Mouse (Mus musculus) midbrain, embryonic 11.5 days (tissue): ENCODE data around the gene Cep104. TPM values are rescaled to one million over a fixed set of nuclear protein-coding genes. Genes with fewer than 3 reads are reported as not detected.

Experiments used
- ATAC-seq: fragments of 200-750 bp; cut with Nextera tagmentation; 2 replicates; pipeline ENCODE4 v1.8.0; 2017; ENCODE audit warnings: moderate TSS enrichment, moderate library complexity; ENCODE audit not compliant: low FRiP score
- DNase-seq: peaks from one replicate; pipeline ENCODE4 v3.0.0; 2015; ENCODE audit warnings: low spot score; ENCODE audit errors: missing footprints
- H3K27ac ChIP-seq: fragments of 300-500 bp; sonication (generic); 2 replicates; pipeline ENCODE4 v1.5.1; 2014; ENCODE audit warnings: low read depth, low read length
- H3K27me3 ChIP-seq: fragments of 300-500 bp; sonication (generic); 2 replicates; pipeline ENCODE4 v1.6.1; 2014; ENCODE audit warnings: mild to moderate bottlenecking, low read length, moderate library complexity, mixed read lengths; ENCODE audit not compliant: control insufficient read depth, insufficient read depth
- H3K36me3 ChIP-seq: fragments of 300-500 bp; sonication (generic); 2 replicates; pipeline ENCODE4 v1.6.1; 2014; ENCODE audit warnings: mild to moderate bottlenecking, low read length, moderate library complexity, mixed read lengths; ENCODE audit not compliant: control insufficient read depth, insufficient read depth
- H3K4me1 ChIP-seq: fragments of 300-500 bp; sonication (generic); 2 replicates; pipeline ENCODE4 v1.6.1; 2014; ENCODE audit warnings: low read length; ENCODE audit not compliant: control insufficient read depth, insufficient read depth
- H3K4me2 ChIP-seq: fragments of 300-500 bp; sonication (generic); 2 replicates; pipeline ENCODE4 v1.6.1; 2014; ENCODE audit warnings: mild to moderate bottlenecking, moderate library complexity
- H3K4me3 ChIP-seq: fragments of 300-500 bp; sonication (generic); 2 replicates; pipeline ENCODE4 v1.5.1; 2014; ENCODE audit warnings: low read depth, low read length
- H3K9ac ChIP-seq: fragments of 300-500 bp; sonication (generic); 2 replicates; pipeline ENCODE4 v1.6.1; 2014; ENCODE audit warnings: low read length
- H3K9me3 ChIP-seq: fragments of 300-500 bp; sonication (generic); 2 replicates; pipeline ENCODE4 v1.6.1; 2016; ENCODE audit warnings: low read length; ENCODE audit not compliant: control insufficient read depth
- WGBS: fragments of 180-500 bp; shearing (Covaris S2); extraction: QIAGEN DNeasy Blood & Tissue Kit; methylation state at CpG from one replicate; pipeline ENCODE4 v1.1.7; 2014; 5-methylcytosine and 5-hydroxymethylcytosine counted together
- polyA plus RNA-seq: library from polyadenylated mRNA; unstranded; fragments of >200 nt; fragmentation: Nextera tagmentation; extraction: Ambion mirVana; gene quantifications from 2 replicates; pipeline ENCODE4 v1.2.1, GENCODE M21; 2014

The Cep104 gene
- 18.7 and 19.0 TPM in 2 replicates for polyA plus RNA-seq

DNA sequence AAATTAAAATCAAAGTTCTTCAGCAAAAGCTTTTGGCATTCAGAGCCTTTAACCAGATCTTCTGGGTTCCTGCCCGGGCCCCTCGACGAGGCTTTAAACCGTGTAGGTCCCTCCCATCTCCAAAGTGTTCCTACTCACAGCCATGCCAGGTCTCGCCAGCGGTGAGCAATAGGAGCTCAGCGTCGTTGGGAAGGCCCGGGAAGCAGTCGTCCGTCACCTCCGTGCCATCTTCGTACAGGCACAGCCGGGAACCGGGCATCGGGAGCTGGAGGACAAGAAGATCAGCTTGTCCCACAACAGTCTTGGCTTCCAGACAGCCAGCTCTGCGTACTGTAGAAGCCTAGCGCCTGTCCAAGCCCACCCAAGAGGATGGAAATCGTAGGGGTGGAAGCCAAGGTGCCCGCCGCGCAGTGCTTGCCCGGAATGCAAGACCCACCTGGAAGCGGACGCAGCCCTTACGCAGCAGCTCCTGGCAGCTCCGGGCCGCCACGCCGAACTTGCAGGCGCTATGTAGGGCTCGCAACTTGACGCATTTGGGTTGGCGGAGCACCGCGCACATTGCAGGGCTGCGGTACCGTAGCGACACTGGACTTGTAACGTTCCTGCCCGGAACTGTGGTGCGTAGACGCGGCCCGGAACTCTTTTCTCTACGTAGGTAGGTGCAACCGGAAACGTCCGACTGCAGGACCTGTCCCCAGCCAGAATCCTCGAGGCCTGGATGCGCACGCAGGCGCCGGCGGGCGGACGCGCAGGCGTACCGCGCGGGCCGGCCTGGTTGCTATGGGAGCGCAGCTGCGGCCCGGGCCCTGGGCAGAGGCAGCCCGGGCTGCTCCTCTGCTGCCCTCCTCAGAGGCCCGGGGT is at the start of gene Cep104, which contains the start of gene Dffb:
Cep104 (plus strand) TSS at position 764 of the 861 bp plus-strand sequence.
Dffb (minus strand) TSS at position 696 of the 861 bp plus-strand sequence.
- WGBS: 1% methylated on average over 68 of the region's 68 CpGs
- peak within 1 kb of the TSS; percentile 84 for H3K4me3 ChIP-seq
- peak within 1 kb of the TSS; percentile 97 for H3K4me2 ChIP-seq
- peak within 1 kb of the TSS; percentile 53; the same call in 1 of the 2 replicates for H3K27ac ChIP-seq
- peak; percentile 98 for ATAC-seq
- H3K27me3 ChIP-seq: no peaks in the 10 kb centered on the region
- no peaks in the 10 kb centered on the region; the same call in 1 of the 2 replicates for H3K36me3 ChIP-seq
- peak within 1 kb of the TSS; percentile 89 for H3K9ac ChIP-seq
- H3K9me3 ChIP-seq: no peaks in the 10 kb centered on the region
- peak; percentile 99 for DNase-seq
- peaks cover 11% of the 10 kb centered on the region for H3K4me1 ChIP-seq

DNA sequence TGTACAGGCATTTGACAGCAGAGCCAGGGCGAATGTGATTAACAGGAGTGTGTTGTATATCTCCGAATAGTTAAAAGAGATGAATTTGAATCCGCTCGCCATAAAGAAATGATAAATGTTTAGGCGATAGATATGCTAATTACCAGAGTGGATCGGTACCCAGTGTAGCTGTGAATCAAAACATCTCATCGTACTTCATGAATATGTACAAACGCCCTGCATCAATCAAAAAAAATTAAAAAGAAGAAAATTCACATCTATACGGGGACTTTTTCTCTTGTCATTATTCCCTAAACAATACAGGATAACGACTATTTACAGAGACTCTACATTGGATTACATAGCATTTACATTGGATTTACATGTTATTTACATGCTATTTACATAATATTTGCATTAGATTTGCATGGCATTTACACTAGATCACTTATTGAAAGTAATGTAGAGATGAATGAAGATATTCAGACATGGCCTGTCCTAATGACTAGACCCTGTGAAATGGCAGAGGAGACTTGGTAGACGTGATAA is 46.2 kb upstream of the Cep104 start:
- Histone ChIP-seq H3K4me2 (no peak overlapping the region), H3K4me3 (no peak overlapping the region), H3K9me3 (no peaks in the 10 kb centered on the region), H3K4me1 (no peaks in the 10 kb centered on the region), H3K27ac (no peak overlapping the region), H3K9ac (no peak overlapping the region), H3K36me3 (no peaks in the 10 kb centered on the region), H3K27me3 (no peaks in the 10 kb centered on the region)
- no peak for DNase-seq
- 76% methylated on average over 11 of the region's 11 CpGs for WGBS
- no peak for ATAC-seq

DNA sequence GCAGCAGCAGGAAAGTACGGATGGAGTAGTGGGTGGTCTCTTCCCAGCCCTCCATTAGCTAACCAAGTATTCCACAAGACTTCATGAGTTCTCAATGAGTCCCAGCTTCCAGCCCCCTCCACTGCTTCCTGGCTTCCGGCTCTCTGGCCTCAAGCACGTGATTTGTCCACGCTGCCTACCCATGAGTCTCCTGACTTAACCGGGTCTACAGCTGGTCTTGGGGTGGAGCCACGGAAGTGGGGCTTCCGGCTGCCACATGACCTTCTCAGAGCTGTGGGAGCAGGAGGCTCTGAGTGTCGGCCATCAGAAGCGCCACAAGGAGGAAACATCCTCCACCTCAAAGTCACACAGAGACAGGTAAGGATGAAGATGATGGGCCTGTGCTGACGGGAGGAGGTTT is 45.6 kb upstream of the Cep104 start:
- Histone ChIP-seq H3K27me3 (no peaks in the 10 kb centered on the region), H3K4me2 (no peak overlapping the region), H3K4me3 (no peak overlapping the region), H3K4me1 (no peaks in the 10 kb centered on the region), H3K9ac (no peak overlapping the region), H3K36me3 (no peaks in the 10 kb centered on the region), H3K9me3 (no peaks in the 10 kb centered on the region), H3K27ac (no peak overlapping the region)
- ATAC-seq: no peak
- 78% methylated on average over 10 of the region's 10 CpGs for WGBS
- no peak for DNase-seq

DNA sequence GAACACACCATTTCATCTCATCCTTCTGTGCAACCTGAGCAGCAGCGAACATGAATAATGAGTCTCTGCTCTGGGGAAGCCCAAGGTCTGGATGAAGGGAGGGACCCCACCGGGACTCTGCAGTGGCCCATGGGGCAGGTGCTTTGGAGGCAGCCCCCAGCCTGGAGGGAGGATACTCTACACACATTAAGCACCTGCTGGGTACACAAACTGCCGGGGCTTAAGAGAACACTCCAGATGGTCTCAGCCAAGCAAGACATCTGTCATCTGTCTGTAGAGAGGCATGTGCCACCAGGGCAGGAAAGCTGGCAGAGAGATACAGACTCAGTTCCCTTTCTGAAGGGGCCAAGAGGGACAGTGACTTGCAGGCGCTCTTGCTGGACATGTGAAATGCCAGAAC is 45.1 kb upstream of the Cep104 start:
- Histone ChIP-seq H3K4me3 (no peak overlapping the region), H3K36me3 (no peaks in the 10 kb centered on the region), H3K9ac (no peak overlapping the region), H3K9me3 (no peaks in the 10 kb centered on the region), H3K27me3 (no peaks in the 10 kb centered on the region), H3K27ac (no peak overlapping the region), H3K4me1 (no peaks in the 10 kb centered on the region), H3K4me2 (no peak overlapping the region)
- ATAC-seq (0 out of 2 replicates have a peak, but pooled peaks have one; percentile 44), DNase-seq (peak; percentile 23)
- WGBS: 75% methylated on average over 4 of the region's 4 CpGs

GRCm38 (mm10) chr4:153943243-153943642 is 31.8 kb upstream of the Cep104 start:
- ATAC-seq: no peak
- H3K36me3 ChIP-seq: no peaks in the 10 kb centered on the region
- 68% methylated on average over 4 of the region's 4 CpGs for WGBS
- H3K4me2 ChIP-seq: no peak overlapping the region
- no peaks in the 10 kb centered on the region for H3K4me1 ChIP-seq
- H3K9ac ChIP-seq: no peak overlapping the region
- no peak overlapping the region for H3K27ac ChIP-seq
- DNase-seq: peak; percentile 82
- H3K4me3 ChIP-seq: no peak overlapping the region
- H3K27me3 ChIP-seq: no peaks in the 10 kb centered on the region
- H3K9me3 ChIP-seq: no peaks in the 10 kb centered on the region

DNA sequence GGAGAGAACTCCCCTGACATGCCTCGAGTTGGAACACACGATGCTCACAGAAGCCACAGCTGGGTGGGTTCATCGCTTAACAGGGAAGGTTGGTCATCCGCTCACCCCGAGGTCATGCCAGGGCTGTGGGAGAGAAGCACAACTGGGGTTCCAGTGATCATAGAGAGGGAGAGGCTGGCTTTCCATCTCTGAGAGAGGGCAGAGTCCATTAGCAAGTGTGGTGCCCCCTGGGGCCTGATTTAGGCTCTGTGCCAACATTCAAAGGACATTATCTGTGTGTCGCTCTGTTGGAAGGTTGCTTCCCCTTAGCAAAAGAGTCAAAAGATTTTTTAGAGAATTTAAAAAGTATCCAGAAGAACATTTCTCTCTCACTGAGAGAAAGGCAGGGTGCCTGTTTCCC is 30.7 kb upstream of the Cep104 start:
- no peak for ATAC-seq
- no peaks in the 10 kb centered on the region for H3K27me3 ChIP-seq
- H3K9ac ChIP-seq: no peak overlapping the region

GRCm38 (mm10) chr4:153945741-153946140 is 29.3 kb upstream of the Cep104 start:
- DNase-seq: peak; percentile 45
- WGBS: 85% methylated on average over 6 of the region's 6 CpGs

More for the DNA sequence above, 30.7 kb upstream of the Cep104 start:
- DNase-seq: no peak
- Histone ChIP-seq H3K27ac (no peak overlapping the region), H3K4me3 (no peak overlapping the region), H3K4me1 (no peaks in the 10 kb centered on the region), H3K36me3 (no peaks in the 10 kb centered on the region), H3K9me3 (no peaks in the 10 kb centered on the region), H3K4me2 (no peak overlapping the region)
- 56% methylated on average over 6 of the region's 6 CpGs for WGBS

GRCm38 (mm10) chr4:153950372-153950771 is 24.6 kb upstream of the Cep104 start:
- no peak for ATAC-seq
- H3K4me3 ChIP-seq: no peak overlapping the region
- no peaks in the 10 kb centered on the region for H3K36me3 ChIP-seq
- WGBS: 74% methylated on average over 2 of the region's 2 CpGs
- no peaks in the 10 kb centered on the region; the same call in 1 of the 2 replicates for H3K4me1 ChIP-seq
- no peak overlapping the region for H3K4me2 ChIP-seq
- DNase-seq: no peak
- no peak overlapping the region for H3K9ac ChIP-seq
- H3K9me3 ChIP-seq: no peaks in the 10 kb centered on the region
- H3K27me3 ChIP-seq: no peaks in the 10 kb centered on the region
- no peak overlapping the region for H3K27ac ChIP-seq

More at GRCm38 (mm10) chr4:153945741-153946140, 29.3 kb upstream of the Cep104 start:
- Histone ChIP-seq H3K36me3 (no peaks in the 10 kb centered on the region), H3K4me2 (no peak overlapping the region), H3K4me3 (no peak overlapping the region), H3K27ac (no peak overlapping the region), H3K9ac (no peak overlapping the region), H3K9me3 (no peaks in the 10 kb centered on the region), H3K4me1 (no peaks in the 10 kb centered on the region), H3K27me3 (no peaks in the 10 kb centered on the region)
- ATAC-seq: no peak

DNA sequence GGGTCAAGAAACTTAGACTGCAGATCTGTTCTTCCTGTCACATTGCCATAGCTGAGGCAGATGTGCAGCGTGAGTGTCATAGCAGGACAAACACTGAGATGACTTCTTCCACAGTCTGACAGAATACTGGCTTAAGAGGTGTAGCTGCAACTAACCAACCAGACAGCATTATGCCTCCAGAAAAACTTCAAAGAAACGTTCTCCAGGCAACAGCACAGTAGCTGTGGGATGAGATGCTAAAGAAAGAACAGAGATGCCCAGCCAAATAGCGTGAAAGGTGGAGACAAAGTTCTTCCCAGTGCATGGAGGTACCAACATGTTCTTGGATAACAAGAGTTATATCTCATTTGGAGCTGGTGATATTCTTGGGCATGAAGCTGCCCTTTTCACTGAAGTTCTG is 23.8 kb upstream of the Cep104 start:
- H3K27me3 ChIP-seq: no peaks in the 10 kb centered on the region
- DNase-seq (peak; percentile 75), ATAC-seq (no peak)
- H3K4me3 ChIP-seq: no peak overlapping the region
- H3K36me3 ChIP-seq: no peaks in the 10 kb centered on the region
- H3K9ac ChIP-seq: no peak overlapping the region
- 70% methylated on average over 3 of the region's 3 CpGs for WGBS
- H3K4me2 ChIP-seq: no peak overlapping the region
- H3K9me3 ChIP-seq: no peaks in the 10 kb centered on the region
- no peak overlapping the region for H3K27ac ChIP-seq
- no peaks in the 10 kb centered on the region; the same call in 1 of the 2 replicates for H3K4me1 ChIP-seq
